Mouse (Mus musculus): ENCODE data around the gene Aoc2.

DNA sequence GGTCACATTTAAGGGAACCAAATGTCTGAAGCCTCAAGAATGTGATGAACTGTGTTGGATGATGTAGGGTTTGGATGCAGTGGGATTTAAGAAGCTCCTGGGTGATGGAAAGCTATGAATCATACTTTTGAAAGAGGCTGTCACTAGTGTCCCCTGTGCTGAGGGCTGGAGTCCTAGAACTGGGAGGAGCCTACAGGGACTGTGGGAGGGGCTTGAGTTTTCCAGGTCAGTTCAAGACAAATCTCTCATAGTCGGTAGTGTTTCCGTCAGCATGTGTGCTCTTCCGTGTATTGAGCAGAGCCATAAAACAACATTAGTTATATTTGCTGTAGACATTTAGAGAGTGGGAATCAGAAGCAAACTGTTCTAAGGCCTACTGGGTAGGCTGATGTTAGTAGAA is 2.4 kb downstream of the Aoc2 start:
- no peak for TF ChIP-seq POLR2A (IDR thresholded peaks at IDR 0.05; ENCODE audit: insufficient read depth, low read depth, low read length)
- TF ChIP-seq CTCF (IDR thresholded peaks at IDR 0.05) = no peak

Data from heart, adult 2 months (tissue).